Comparison of ENCODE assay signal across 8 mouse cellular contexts in the genomic region with DNA sequence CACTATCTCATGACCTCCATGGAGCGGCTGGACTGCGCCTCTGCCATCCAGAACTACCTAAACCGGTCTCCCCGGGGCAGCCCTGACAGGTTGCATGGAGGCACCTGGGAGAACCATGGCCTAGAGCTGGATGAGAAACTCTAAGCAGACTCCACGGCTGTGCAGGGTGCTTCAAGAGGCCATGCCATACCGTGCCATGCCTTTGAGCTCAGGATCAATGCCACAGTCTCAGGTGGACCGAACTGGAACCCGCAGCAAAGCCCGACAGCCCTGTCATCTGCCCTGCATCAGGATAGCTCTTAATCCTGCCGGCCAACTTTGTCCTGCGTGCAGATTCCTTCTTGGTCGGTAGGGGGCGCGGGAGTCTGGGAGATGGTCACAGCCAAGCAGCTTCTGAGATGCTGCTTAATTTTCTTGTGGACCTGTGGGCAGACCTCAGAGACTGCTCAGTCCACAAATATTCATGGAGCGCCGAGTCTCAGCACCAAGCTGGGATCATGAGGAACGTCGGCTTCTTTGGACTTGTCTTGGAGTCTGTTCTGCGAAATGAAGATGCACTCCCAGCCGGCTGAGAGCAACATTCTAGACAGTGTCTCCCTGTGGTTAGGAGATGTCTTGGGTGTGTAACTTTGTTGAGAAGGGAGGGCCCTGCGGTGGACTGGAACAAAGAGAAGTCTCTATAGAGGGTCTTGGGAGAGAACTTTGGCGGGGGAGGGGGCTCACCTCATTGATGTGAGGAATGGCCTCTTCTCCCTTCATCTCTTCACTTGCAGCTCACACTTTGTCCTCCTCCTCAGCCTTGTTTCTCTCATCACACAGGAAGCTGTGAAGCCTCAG. TPM values are rescaled to one million over a fixed set of nuclear protein-coding genes. Genes with fewer than 3 reads are reported as not detected.
DNase-seq lines count a peak whose midpoint lies in the region; ATAC-seq lines count a peak whose summit lies in the region.

No protein-coding gene starts in this region.

- H3K4me1 ChIP-seq in heart, embryonic 14.5 days (ENCODE audit: control insufficient read depth in 2 of 2, insufficient read depth in 2 of 2, low read length in 2 of 2), result peaks cover 4 to 6% of the 10 kb centered on the region in 2 experiments; a peak in 2 of 4 replicates
- H3K4me1 ChIP-seq in liver, embryonic 12.5 days, result peaks cover 20% of the 10 kb centered on the region
- 0 out of 2 replicates have a peak, but pooled peaks cover 4% of the 10 kb centered on the region for H3K4me1 ChIP-seq in stomach, embryonic 15.5 days

- no peak overlapping the region for H3K27ac ChIP-seq in heart, embryonic 14.5 days (replicated peaks in 1 of 2; ENCODE audit: control insufficient read depth in 1 of 2, insufficient read depth in 1 of 2, low read depth in 2 of 2, low read length in 2 of 2)
- H3K27ac ChIP-seq in liver, embryonic 12.5 days, result peak overlapping the region; percentile 83
- no peak overlapping the region for H3K27ac ChIP-seq in stomach, embryonic 15.5 days

- peak; percentile 85 for ATAC-seq in erythroid progenitor cell, adult 5-6 weeks (replicated peaks; ENCODE audit: low FRiP score, poor library complexity, severe bottlenecking)
- ATAC-seq in heart, embryonic 14.5 days (ENCODE audit: insufficient number of reproducible peaks, insufficient read depth, low FRiP score, low read depth), result peak; percentile 54; the same call in 1 of the 2 replicates
- peak; percentile 74 for ATAC-seq in liver, embryonic 12.5 days
- ATAC-seq in stomach, embryonic 15.5 days (ENCODE audit: insufficient read depth, low FRiP score, low read depth), result peak; percentile 53; the same call in 1 of the 2 replicates

- H3K9ac ChIP-seq in heart, embryonic 14.5 days (ENCODE audit: low read length), result no peak overlapping the region
- H3K9ac ChIP-seq in liver, embryonic 12.5 days, result peak overlapping the region; percentile 66
- no peak overlapping the region for H3K9ac ChIP-seq in stomach, embryonic 15.5 days

- H3K36me3 ChIP-seq in heart, embryonic 14.5 days (ENCODE audit: control insufficient read depth, insufficient read depth, low read length), result no peaks in the 10 kb centered on the region
- no peaks in the 10 kb centered on the region for H3K36me3 ChIP-seq in liver, embryonic 12.5 days
- H3K36me3 ChIP-seq in stomach, embryonic 15.5 days, result no peaks in the 10 kb centered on the region

- peak overlapping the region; percentile 60 for H3K4me2 ChIP-seq in heart, embryonic 14.5 days (ENCODE audit: low read length)
- peak overlapping the region; percentile 89 for H3K4me2 ChIP-seq in liver, embryonic 12.5 days
- H3K4me2 ChIP-seq in stomach, embryonic 15.5 days, result peak overlapping the region; percentile 42

- H3K27me3 ChIP-seq in heart, embryonic 14.5 days (ENCODE audit: control insufficient read depth, insufficient read depth, low read length), result peaks cover 7% of the 10 kb centered on the region; the same call in 1 of the 2 replicates
- peaks cover 41% of the 10 kb centered on the region for H3K27me3 ChIP-seq in liver, embryonic 12.5 days (replicated peaks)
- H3K27me3 ChIP-seq in stomach, embryonic 15.5 days (replicated peaks), result 0 out of 2 replicates have a peak, but pooled peaks cover 5% of the 10 kb centered on the region

- peak overlapping the region; percentile 13 to 30 for H3K4me3 ChIP-seq in heart, embryonic 14.5 days (ENCODE audit: control insufficient read depth in 1 of 2, insufficient read depth in 1 of 2, low read depth in 1 of 2, low read length in 2 of 2)
- peak overlapping the region; percentile 55 for H3K4me3 ChIP-seq in liver, embryonic 12.5 days
- peak overlapping the region; percentile 13; the same call in 1 of the 2 replicates for H3K4me3 ChIP-seq in stomach, embryonic 15.5 days (replicated peaks)

- H3K9me3 ChIP-seq in heart, embryonic 14.5 days (ENCODE audit: control insufficient read depth, low read length), result 0 out of 2 replicates have a peak, but pooled peaks cover 2% of the 10 kb centered on the region
- no peaks in the 10 kb centered on the region for H3K9me3 ChIP-seq in liver, embryonic 12.5 days (replicated peaks)
- H3K9me3 ChIP-seq in stomach, embryonic 15.5 days, result no peaks in the 10 kb centered on the region

- 6% methylated on average over 22 of the region's 22 CpGs for WGBS in heart, embryonic 14.5 days
- 5% methylated on average over 22 of the region's 22 CpGs for WGBS in liver, embryonic 12.5 days (ENCODE audit: insufficient replicate concordance)
- 8% methylated on average over 22 of the region's 22 CpGs for WGBS in stomach, embryonic 15.5 days

- peak; percentile 64 for DNase-seq in CD4-positive helper T cell, adult 2 months (ENCODE audit: low read depth, low spot score)
- DNase-seq in brain, embryonic 18.5 days (ENCODE audit: low read depth, low spot score), result peak; percentile 43
- peak; percentile 91 for DNase-seq in kidney, postnatal 10 days
- peak; percentile 92 for DNase-seq in neural tube, embryonic 10.5 days (ENCODE audit: extremely low spot score, low spot score)

RNA-seq across cellular contexts. Expression of gene Unc5cl, which starts 12.9 kb away (rescaled TPM):
- 13.4 and 20.5 TPM in 2 replicates for total RNA-seq in erythroid progenitor cell, adult 5-6 weeks (2015; ENCODE audit: low replicate concordance)
- 13.2 and 24.1 TPM in 2 replicates for total RNA-seq in erythroid progenitor cell, adult 5-6 weeks (2017; ENCODE audit: low replicate concordance)
- 0.43 TPM in 1 of 2 replicates, not detected in the other for polyA plus RNA-seq in heart, embryonic 14.5 days (2014; fragmentation: Nextera tagmentation; extraction: Ambion mirVana)
- 2.6 and 3.4 TPM in 2 replicates for polyA plus RNA-seq in liver, embryonic 12.5 days (2016; fragmentation: Nextera tagmentation; extraction: Ambion mirVana)
- 14.3 and 16.8 TPM in 2 replicates for polyA plus RNA-seq in stomach, embryonic 15.5 days (2015; fragmentation: Nextera tagmentation; extraction: Ambion mirVana)

RNA-seq across cellular contexts. Expression of gene Tspo2, which starts 16.3 kb away (rescaled TPM):
- total RNA-seq in erythroid progenitor cell, adult 5-6 weeks (2015; ENCODE audit: low replicate concordance), result 464 and 482 TPM in 2 replicates
- total RNA-seq in erythroid progenitor cell, adult 5-6 weeks (2017; ENCODE audit: low replicate concordance), result 322 and 537 TPM in 2 replicates
- 3.6 and 5.0 TPM in 2 replicates for polyA plus RNA-seq in heart, embryonic 14.5 days (2014; fragmentation: Nextera tagmentation; extraction: Ambion mirVana)
- 123 and 126 TPM in 2 replicates for polyA plus RNA-seq in liver, embryonic 12.5 days (2016; fragmentation: Nextera tagmentation; extraction: Ambion mirVana)
- 6.8 and 13.6 TPM in 2 replicates for polyA plus RNA-seq in stomach, embryonic 15.5 days (2015; fragmentation: Nextera tagmentation; extraction: Ambion mirVana)

RNA-seq across cellular contexts. Expression of gene Apobec2, which starts 34.9 kb away (rescaled TPM):
- not detected in 2 replicates for total RNA-seq in erythroid progenitor cell, adult 5-6 weeks (2015; ENCODE audit: low replicate concordance)
- total RNA-seq in erythroid progenitor cell, adult 5-6 weeks (2017; ENCODE audit: low replicate concordance), result not detected in 2 replicates
- 233 and 243 TPM in 2 replicates for polyA plus RNA-seq in heart, embryonic 14.5 days (2014; fragmentation: Nextera tagmentation; extraction: Ambion mirVana)
- polyA plus RNA-seq in liver, embryonic 12.5 days (2016; fragmentation: Nextera tagmentation; extraction: Ambion mirVana), result 0.83 and 1.2 TPM in 2 replicates
- 4.4 and 5.2 TPM in 2 replicates for polyA plus RNA-seq in stomach, embryonic 15.5 days (2015; fragmentation: Nextera tagmentation; extraction: Ambion mirVana)

RNA-seq across cellular contexts. Expression of gene Oard1, which starts 57.8 kb away (rescaled TPM):
- total RNA-seq in erythroid progenitor cell, adult 5-6 weeks (2015; ENCODE audit: low replicate concordance), result 42.9 and 62.9 TPM in 2 replicates
- 81.9 and 87.0 TPM in 2 replicates for total RNA-seq in erythroid progenitor cell, adult 5-6 weeks (2017; ENCODE audit: low replicate concordance)
- 42.6 and 46.4 TPM in 2 replicates for polyA plus RNA-seq in heart, embryonic 14.5 days (2014; fragmentation: Nextera tagmentation; extraction: Ambion mirVana)
- 56.5 and 58.1 TPM in 2 replicates for polyA plus RNA-seq in liver, embryonic 12.5 days (2016; fragmentation: Nextera tagmentation; extraction: Ambion mirVana)
- 61.1 and 68.7 TPM in 2 replicates for polyA plus RNA-seq in stomach, embryonic 15.5 days (2015; fragmentation: Nextera tagmentation; extraction: Ambion mirVana)

RNA-seq across cellular contexts. Expression of gene Nfya, which starts 57.9 kb away (rescaled TPM):
- 133 and 142 TPM in 2 replicates for total RNA-seq in erythroid progenitor cell, adult 5-6 weeks (2015; ENCODE audit: low replicate concordance)
- total RNA-seq in erythroid progenitor cell, adult 5-6 weeks (2017; ENCODE audit: low replicate concordance), result 69.3 and 110 TPM in 2 replicates
- 13.5 and 16.2 TPM in 2 replicates for polyA plus RNA-seq in heart, embryonic 14.5 days (2014; fragmentation: Nextera tagmentation; extraction: Ambion mirVana)
- polyA plus RNA-seq in liver, embryonic 12.5 days (2016; fragmentation: Nextera tagmentation; extraction: Ambion mirVana), result 10.9 and 11.3 TPM in 2 replicates
- 11.4 and 12.3 TPM in 2 replicates for polyA plus RNA-seq in stomach, embryonic 15.5 days (2015; fragmentation: Nextera tagmentation; extraction: Ambion mirVana)

Comparison
In these comparisons a context has a peak if more than half of its experiments do, and no peak if none do; other contexts are left out.
1. RNA of gene Apobec2, which starts 34.9 kb away (polyA plus RNA-seq): 233 to 243 TPM in heart, embryonic 14.5 days; 4.4 to 5.2 TPM in stomach, embryonic 15.5 days and 0.83 to 1.2 TPM in liver, embryonic 12.5 days; every median in the first group is over 10 times any median in the second.
2. Peak in every context shown above with its lines, with median percentiles within 50 percentile points of each other: DNase-seq, ATAC-seq, H3K4me2 ChIP-seq and H3K4me3 ChIP-seq.